Mouse (Mus musculus) hindbrain, embryonic 10.5 days (tissue): ENCODE results near the gene Strbp. TPM values are rescaled to one million over a fixed set of nuclear protein-coding genes. Genes with fewer than 3 reads are reported as not detected.

Experiments used
- DNase-seq: peaks from one replicate; pipeline ENCODE4 v3.0.0-alpha.2; 2017; ENCODE audit warnings: low spot score
- H3K27ac ChIP-seq: fragments of 300-500 bp; sonication (generic); 2 replicates; pipeline ENCODE4 v1.5.1; 2016; ENCODE audit warnings: mild to moderate bottlenecking, moderate library complexity
- H3K27me3 ChIP-seq: fragments of 300-500 bp; sonication (generic); 2 replicates; pipeline ENCODE4 v1.6.1; 2016; ENCODE audit warnings: mild to moderate bottlenecking; ENCODE audit not compliant: poor library complexity, insufficient read depth, severe bottlenecking
- H3K36me3 ChIP-seq: fragments of 300-500 bp; sonication (generic); 2 replicates; pipeline ENCODE4 v1.6.1; 2016; ENCODE audit warnings: mild to moderate bottlenecking, moderate library complexity
- H3K4me1 ChIP-seq: fragments of 300-500 bp; sonication (generic); replicated peaks from 2 replicates; pipeline ENCODE4 v1.6.1; 2016; ENCODE audit warnings: mild to moderate bottlenecking
- H3K4me3 ChIP-seq: fragments of 300-500 bp; sonication (generic); 2 replicates; pipeline ENCODE4 v1.5.1; 2016; ENCODE audit warnings: mild to moderate bottlenecking, moderate library complexity
- H3K9me3 ChIP-seq: fragments of 300-500 bp; sonication (generic); 2 replicates; pipeline ENCODE4 v1.6.1; 2016; ENCODE audit warnings: mild to moderate bottlenecking, moderate library complexity
- WGBS: fragments of 180-500 bp; shearing (Covaris S2); methylation state at CpG from one replicate; pipeline ENCODE4 v1.1.7; 2016; 5-methylcytosine and 5-hydroxymethylcytosine counted together
- polyA plus RNA-seq: library from polyadenylated mRNA; unstranded; fragments of >200 nt; fragmentation: Nextera tagmentation; extraction: Ambion mirVana; gene quantifications from 2 replicates; pipeline ENCODE4 v1.2.1, GENCODE M21; 2016

Gene Strbp
- polyA plus RNA-seq, 1 experiment from 2014 or later, result 54.9 TPM

- Histone ChIP-seq H3K4me1 (no peaks in the 10 kb centered on the region), H3K27ac (no peak overlapping the region), H3K36me3 (0 out of 2 replicates have a peak, but pooled peaks cover 9% of the 10 kb centered on the region), H3K4me3 (no peak overlapping the region), H3K27me3 (no peaks in the 10 kb centered on the region), H3K9me3 (no peaks in the 10 kb centered on the region)
- DNase-seq, result no peak
- WGBS, result 97% methylated on average over 7 of the region's 7 CpGs
These were observed 21.4 kb downstream of the Strbp start for GRCm38 (mm10) chr2:37682197-37682811.

GRCm38 (mm10) chr2:37651086-37651485, 52.6 kb downstream of the Strbp start:
- Histone ChIP-seq H3K4me3 (no peak overlapping the region), H3K27ac (no peak overlapping the region), H3K4me1 (no peaks in the 10 kb centered on the region), H3K36me3 (no peaks in the 10 kb centered on the region), H3K9me3 (no peaks in the 10 kb centered on the region), H3K27me3 (no peaks in the 10 kb centered on the region)
- 76% methylated on average over 1 of the region's 1 CpGs for WGBS
- DNase-seq, result no peak

- H3K27me3 ChIP-seq, result no peaks in the 10 kb centered on the region
- H3K4me3 ChIP-seq, result no peak overlapping the region
- WGBS, result 88% methylated on average over 2 of the region's 2 CpGs
- H3K27ac ChIP-seq, result no peak overlapping the region
- no peaks in the 10 kb centered on the region for H3K9me3 ChIP-seq
- no peak for DNase-seq
- no peaks in the 10 kb centered on the region for H3K4me1 ChIP-seq
- H3K36me3 ChIP-seq, result 0 out of 2 replicates have a peak, but pooled peaks cover 4% of the 10 kb centered on the region
These were observed 54.1 kb downstream of the Strbp start for GRCm38 (mm10) chr2:37649590-37649989.

- Histone ChIP-seq H3K27me3 (no peaks in the 10 kb centered on the region), H3K27ac (no peak overlapping the region), H3K36me3 (0 out of 2 replicates have a peak, but pooled peaks cover 4% of the 10 kb centered on the region), H3K4me3 (no peak overlapping the region), H3K9me3 (no peaks in the 10 kb centered on the region), H3K4me1 (no peaks in the 10 kb centered on the region)
- DNase-seq, result no peak
- WGBS, result 97% methylated on average over 1 of the region's 1 CpGs
These were observed 54.7 kb downstream of the Strbp start for GRCm38 (mm10) chr2:37648966-37649365.

- Histone ChIP-seq H3K27ac (no peak overlapping the region), H3K4me1 (no peaks in the 10 kb centered on the region), H3K9me3 (no peaks in the 10 kb centered on the region), H3K36me3 (peaks cover 44% of the 10 kb centered on the region), H3K27me3 (no peaks in the 10 kb centered on the region), H3K4me3 (no peak overlapping the region)
- WGBS, result 87% methylated on average over 2 of the region's 2 CpGs
- no peak for DNase-seq
These were observed 80.3 kb downstream of the Strbp start for GRCm38 (mm10) chr2:37623343-37623742.

- H3K4me1 ChIP-seq, result no peaks in the 10 kb centered on the region
- no peak for DNase-seq
- H3K36me3 ChIP-seq, result peaks cover 33% of the 10 kb centered on the region
- no peak overlapping the region for H3K27ac ChIP-seq
- no peaks in the 10 kb centered on the region for H3K9me3 ChIP-seq
- H3K4me3 ChIP-seq, result no peak overlapping the region
- no peaks in the 10 kb centered on the region for H3K27me3 ChIP-seq
These were observed 115.7 kb downstream of the Strbp start for GRCm38 (mm10) chr2:37587919-37588318.

- Histone ChIP-seq H3K36me3 (peaks cover 37% of the 10 kb centered on the region), H3K27me3 (no peaks in the 10 kb centered on the region), H3K27ac (no peak overlapping the region), H3K9me3 (no peaks in the 10 kb centered on the region), H3K4me3 (no peak overlapping the region), H3K4me1 (no peaks in the 10 kb centered on the region)
- DNase-seq, result no peak
- 93% methylated on average over 2 of the region's 2 CpGs for WGBS
These were observed 125.5 kb downstream of the Strbp start for GRCm38 (mm10) chr2:37578185-37578584.

GRCm38 (mm10) chr2:37576661-37577060, 127.0 kb downstream of the Strbp start:
- no peak overlapping the region for H3K27ac ChIP-seq
- peaks cover 48% of the 10 kb centered on the region for H3K36me3 ChIP-seq
- no peaks in the 10 kb centered on the region for H3K9me3 ChIP-seq
- no peaks in the 10 kb centered on the region for H3K27me3 ChIP-seq
- 88% methylated on average over 1 of the region's 1 CpGs for WGBS
- no peaks in the 10 kb centered on the region for H3K4me1 ChIP-seq
- DNase-seq, result no peak
- no peak overlapping the region for H3K4me3 ChIP-seq

- no peaks in the 10 kb centered on the region for H3K27me3 ChIP-seq
- WGBS, result 92% methylated on average over 2 of the region's 2 CpGs
- peaks cover 71% of the 10 kb centered on the region for H3K36me3 ChIP-seq
- no peak for DNase-seq
- H3K4me1 ChIP-seq, result no peaks in the 10 kb centered on the region
- no peak overlapping the region for H3K27ac ChIP-seq
- no peak overlapping the region for H3K4me3 ChIP-seq
- H3K9me3 ChIP-seq, result no peaks in the 10 kb centered on the region
These were observed 131.5 kb downstream of the Strbp start for GRCm38 (mm10) chr2:37572141-37572540.

GRCm38 (mm10) chr2:37570703-37571102, 133.0 kb downstream of the Strbp start:
- 91% methylated on average over 2 of the region's 2 CpGs for WGBS
- peaks cover 76% of the 10 kb centered on the region for H3K36me3 ChIP-seq
- no peaks in the 10 kb centered on the region for H3K9me3 ChIP-seq
- H3K27ac ChIP-seq, result no peak overlapping the region
- H3K4me3 ChIP-seq, result no peak overlapping the region
- no peak for DNase-seq
- H3K27me3 ChIP-seq, result no peaks in the 10 kb centered on the region
- H3K4me1 ChIP-seq, result no peaks in the 10 kb centered on the region

- H3K4me3 ChIP-seq, result no peak overlapping the region
- H3K27ac ChIP-seq, result no peak overlapping the region
- H3K9me3 ChIP-seq, result no peaks in the 10 kb centered on the region
- DNase-seq, result no peak
- H3K4me1 ChIP-seq, result no peaks in the 10 kb centered on the region
- H3K27me3 ChIP-seq, result no peaks in the 10 kb centered on the region
- H3K36me3 ChIP-seq, result peaks cover 78% of the 10 kb centered on the region
- WGBS, result 91% methylated on average over 5 of the region's 5 CpGs
These were observed 133.8 kb downstream of the Strbp start for GRCm38 (mm10) chr2:37569888-37570287.

GRCm38 (mm10) chr2:37566035-37566434, 137.6 kb downstream of the Strbp start:
- 83% methylated on average over 1 of the region's 1 CpGs for WGBS

GRCm38 (mm10) chr2:37565579-37565978, 138.1 kb downstream of the Strbp start:
- WGBS, result 86% methylated on average over 2 of the region's 2 CpGs
- no peaks in the 10 kb centered on the region for H3K4me1 ChIP-seq
- peaks cover 96% of the 10 kb centered on the region for H3K36me3 ChIP-seq

More at GRCm38 (mm10) chr2:37566035-37566434, 137.6 kb downstream of the Strbp start:
- no peak for DNase-seq
- H3K4me3 ChIP-seq, result no peak overlapping the region
- no peaks in the 10 kb centered on the region for H3K4me1 ChIP-seq
- no peaks in the 10 kb centered on the region for H3K9me3 ChIP-seq
- no peak overlapping the region for H3K27ac ChIP-seq
- H3K36me3 ChIP-seq, result peaks cover 93% of the 10 kb centered on the region
- no peaks in the 10 kb centered on the region for H3K27me3 ChIP-seq

GRCm38 (mm10) chr2:37556366-37556765, 147.3 kb downstream of the Strbp start:
- Histone ChIP-seq H3K4me3 (no peak overlapping the region), H3K27ac (no peak overlapping the region), H3K27me3 (no peaks in the 10 kb centered on the region), H3K4me1 (no peaks in the 10 kb centered on the region), H3K36me3 (peaks cover 95% of the 10 kb centered on the region), H3K9me3 (no peaks in the 10 kb centered on the region; the same call in 1 of the 2 replicates)
- no peak for DNase-seq
- 78% methylated on average over 2 of the region's 2 CpGs for WGBS

More at GRCm38 (mm10) chr2:37565579-37565978, 138.1 kb downstream of the Strbp start:
- no peak overlapping the region for H3K27ac ChIP-seq
- DNase-seq, result no peak
- no peaks in the 10 kb centered on the region for H3K27me3 ChIP-seq
- no peak overlapping the region for H3K4me3 ChIP-seq
- H3K9me3 ChIP-seq, result no peaks in the 10 kb centered on the region
